Comparison of ENCODE assay signal across 27 mouse cellular contexts in genomic region chr14:57545526-57545925, GRCm38 (mm10). TPM values are rescaled to one million over a fixed set of nuclear protein-coding genes. Genes with fewer than 3 reads are reported as not detected.
DNase-seq lines count a peak whose midpoint lies in the region; ATAC-seq and TF ChIP-seq lines count a peak whose summit lies in the region.
"Had no signal": no experiment of that assay in that cellular context is flagged by ENCODE, and none has a peak within 500 bp of the region (broad histone marks: within the 10 kb centered on the region; RNA-seq: fewer than 3 reads in every experiment).

No protein-coding gene starts in this region.

- no peak overlapping the region for H3K9ac ChIP-seq in midbrain, embryonic 16.5 days (ENCODE audit: low read depth, low read length)
- H3K9ac ChIP-seq in midbrain, embryonic 15.5 days: no peak overlapping the region
- H3K9ac ChIP-seq in ES-Bruce4 (ENCODE audit: low read depth, poor library complexity, severe bottlenecking): no peak overlapping the region
- H3K9ac ChIP-seq: embryonic facial prominence, embryonic 12.5 days; embryonic facial prominence, embryonic 15.5 days; forebrain, postnatal 0 days; heart, embryonic 13.5 days; hindbrain, embryonic 12.5 days; hindbrain, embryonic 15.5 days had no signal

- H3K27me3 ChIP-seq in megakaryocyte, embryonic 14.5 days (replicated peaks): no peaks in the 10 kb centered on the region
- H3K27me3 ChIP-seq in midbrain, embryonic 16.5 days (ENCODE audit: control insufficient read depth, insufficient read depth, low read depth, low read length): no peaks in the 10 kb centered on the region
- H3K27me3 ChIP-seq in midbrain, embryonic 15.5 days (replicated peaks): no peaks in the 10 kb centered on the region
- H3K27me3 ChIP-seq in ES-Bruce4 (ENCODE audit: control insufficient read depth, insufficient read depth, low read length, poor library complexity, severe bottlenecking): no peaks in the 10 kb centered on the region
- H3K27me3 ChIP-seq: embryonic facial prominence, embryonic 15.5 days; hindbrain, embryonic 15.5 days had no signal

- no peak overlapping the region for H3K27ac ChIP-seq in midbrain, embryonic 16.5 days (ENCODE audit: low read length)
- H3K27ac ChIP-seq in midbrain, embryonic 15.5 days: no peak overlapping the region
- H3K27ac ChIP-seq in ES-Bruce4 (ENCODE audit: insufficient read depth, low read length): no peak overlapping the region
- no peak overlapping the region for H3K27ac ChIP-seq in gastrocnemius, adult 2 months
- H3K27ac ChIP-seq: heart, adult 2 months; heart, embryonic 10.5 days; heart, embryonic 13.5 days; hindbrain, embryonic 12.5 days; hindbrain, embryonic 15.5 days had no signal

- H3K4me1 ChIP-seq in megakaryocyte, embryonic 14.5 days: peaks cover 24% of the 10 kb centered on the region
- no peaks in the 10 kb centered on the region for H3K4me1 ChIP-seq in midbrain, embryonic 16.5 days (ENCODE audit: control insufficient read depth, insufficient read depth, low read length)
- no peaks in the 10 kb centered on the region for H3K4me1 ChIP-seq in midbrain, embryonic 15.5 days
- H3K4me1 ChIP-seq in ES-Bruce4 (ENCODE audit: control insufficient read depth, insufficient read depth, low read length): peaks cover 4% of the 10 kb centered on the region
- H3K4me1 ChIP-seq: hindbrain, embryonic 15.5 days had no signal

- 0 out of 2 replicates have a peak, but pooled peaks have one; percentile 9 for TF ChIP-seq EP300 in ES-Bruce4 (IDR thresholded peaks at IDR 0.05; ENCODE audit: insufficient read depth, low read depth, low read length)

- no peak for ATAC-seq in megakaryocyte, adult 5-6 weeks (ENCODE audit: poor library complexity, severe bottlenecking)
- ATAC-seq in midbrain, embryonic 16.5 days: peak; percentile 12; the same call in 1 of the 2 replicates
- ATAC-seq in midbrain, embryonic 15.5 days (replicated peaks): no peak
- ATAC-seq: CD4-positive, CD25-positive, alpha-beta regulatory T cell, adult 4 months; forebrain, embryonic 14.5 days; forebrain, postnatal 0 days had no signal

- H3K4me2 ChIP-seq in midbrain, embryonic 16.5 days (ENCODE audit: low read length): no peak overlapping the region
- no peak overlapping the region for H3K4me2 ChIP-seq in midbrain, embryonic 15.5 days
- H3K4me2 ChIP-seq: embryonic facial prominence, embryonic 12.5 days; embryonic facial prominence, embryonic 15.5 days; heart, embryonic 13.5 days; hindbrain, embryonic 12.5 days; hindbrain, embryonic 15.5 days had no signal

- no peak for TF ChIP-seq POLR2A in ES-Bruce4 (IDR thresholded peaks at IDR 0.05; ENCODE audit: insufficient read depth, low read length)

- H3K36me3 ChIP-seq in megakaryocyte, embryonic 14.5 days (replicated peaks; ENCODE audit: low read length): peaks cover 38% of the 10 kb centered on the region
- peaks cover 8% of the 10 kb centered on the region for H3K36me3 ChIP-seq in midbrain, embryonic 16.5 days (ENCODE audit: control insufficient read depth, insufficient read depth, low read length)
- H3K36me3 ChIP-seq in midbrain, embryonic 15.5 days (replicated peaks): peaks cover 5% of the 10 kb centered on the region; the same call in 1 of the 2 replicates
- H3K36me3 ChIP-seq in ES-Bruce4 (ENCODE audit: control insufficient read depth, insufficient read depth, low read length, poor library complexity, severe bottlenecking): no peaks in the 10 kb centered on the region

- H3K4me3 ChIP-seq in megakaryocyte, embryonic 14.5 days (replicated peaks): peak overlapping the region; percentile 8
- H3K4me3 ChIP-seq in midbrain, embryonic 16.5 days (ENCODE audit: low read depth, low read length): no peak overlapping the region
- no peak overlapping the region for H3K4me3 ChIP-seq in midbrain, embryonic 15.5 days
- no peak overlapping the region for H3K4me3 ChIP-seq in ES-Bruce4 (ENCODE audit: low read depth, low read length)
- H3K4me3 ChIP-seq in gastrocnemius, adult 2 months: no peak overlapping the region
- H3K4me3 ChIP-seq: embryonic facial prominence, embryonic 12.5 days; embryonic facial prominence, embryonic 15.5 days; heart, adult 2 months; heart, embryonic 10.5 days; heart, embryonic 13.5 days; hindbrain, embryonic 12.5 days; hindbrain, embryonic 15.5 days had no signal

- intact Hi-C loops in gastrocnemius, adult 2 months (cut with DNase I): no loop called here

- no peak for TF ChIP-seq CTCF in ES-Bruce4 (IDR thresholded peaks at IDR 0.05; ENCODE audit: low read depth, low read length)
- TF ChIP-seq CTCF in gastrocnemius, adult 2 months (IDR thresholded peaks at IDR 0.05): no peak

- peak; percentile 65 for DNase-seq in R1 (ENCODE audit: low read depth, low spot score)
- no peak for DNase-seq in cerebellum, adult 11 months
- no peak for DNase-seq in gastrocnemius, adult 2 months
- DNase-seq: adrenal gland, postnatal 10 days; adrenal gland, postnatal 36 days; cerebellum, adult 2 months; cerebellum, adult 9-11 months; cerebellum, postnatal 25 days; forebrain, postnatal 0 days; gastrocnemius, postnatal 25 days; heart, adult 2 months had no signal

- peaks cover 14% of the 10 kb centered on the region for H3K9me3 ChIP-seq in megakaryocyte, embryonic 14.5 days
- H3K9me3 ChIP-seq in midbrain, embryonic 16.5 days (replicated peaks; ENCODE audit: control insufficient read depth, low read length, poor library complexity, severe bottlenecking): peaks cover 3% of the 10 kb centered on the region; the same call in 1 of the 2 replicates
- no peaks in the 10 kb centered on the region for H3K9me3 ChIP-seq in midbrain, embryonic 15.5 days
- no peaks in the 10 kb centered on the region for H3K9me3 ChIP-seq in ES-Bruce4 (replicated peaks; ENCODE audit: control insufficient read depth, insufficient read depth, low read length, poor library complexity, severe bottlenecking)
- H3K9me3 ChIP-seq: embryonic facial prominence, embryonic 12.5 days; embryonic facial prominence, embryonic 15.5 days; G1E; heart, embryonic 10.5 days; heart, embryonic 13.5 days; hindbrain, embryonic 12.5 days; hindbrain, embryonic 15.5 days had no signal

- 87% methylated on average over 17 of the region's 17 CpGs for WGBS in midbrain, embryonic 16.5 days
- WGBS in midbrain, embryonic 15.5 days: 84% methylated on average over 17 of the region's 17 CpGs

RNA-seq across cellular contexts. Expression of gene Il17d, which starts 20.9 kb away (rescaled TPM):
- polyA plus RNA-seq in megakaryocyte, embryonic 14.5 days (2012; ENCODE audit: insufficient read depth, low replicate concordance): not detected in 2 replicates
- not detected in 2 replicates for total RNA-seq in megakaryocyte, adult 5-6 weeks (2015)
- total RNA-seq in megakaryocyte, adult 5-6 weeks (2017): not detected in 2 replicates
- polyA plus RNA-seq in midbrain, embryonic 16.5 days (2015; fragmentation: Nextera tagmentation; extraction: Ambion mirVana): 6.8 and 7.2 TPM in 2 replicates
- 6.9 and 7.0 TPM in 2 replicates for polyA plus RNA-seq in midbrain, embryonic 15.5 days (2015; fragmentation: Nextera tagmentation; extraction: Ambion mirVana)
- 1.4 and 2.1 TPM in 2 replicates for polyA plus RNA-seq in ES-Bruce4 (2011; ENCODE audit: insufficient read depth, insufficient read length, low read depth, missing spikeins)
- 1 to 10 TPM in 1 of 2 experiments, under 1 TPM in 1; 0.64 to 1.4 TPM for total RNA-seq in gastrocnemius, adult 2 months (2021)
- total RNA-seq: common myeloid progenitor, adult 5-6 weeks; G1E; hematopoietic stem cell, adult 5-6 weeks had no signal
- polyA plus RNA-seq: CD4-positive, CD25-positive, alpha-beta regulatory T cell, adult 4 months had no signal

RNA-seq across cellular contexts. Expression of gene Eef1akmt1, which starts 25.9 kb away (rescaled TPM):
- 2.2 TPM in 1 of 2 replicates, not detected in the other for polyA plus RNA-seq in megakaryocyte, embryonic 14.5 days (2012; ENCODE audit: insufficient read depth, low replicate concordance)
- 47.8 and 51.2 TPM in 2 replicates for total RNA-seq in megakaryocyte, adult 5-6 weeks (2015)
- total RNA-seq in megakaryocyte, adult 5-6 weeks (2017): 19.4 and 25.6 TPM in 2 replicates
- 87.3 and 89.3 TPM in 2 replicates for polyA plus RNA-seq in midbrain, embryonic 16.5 days (2015; fragmentation: Nextera tagmentation; extraction: Ambion mirVana)
- polyA plus RNA-seq in midbrain, embryonic 15.5 days (2015; fragmentation: Nextera tagmentation; extraction: Ambion mirVana): 87.8 and 89.4 TPM in 2 replicates
- polyA plus RNA-seq in ES-Bruce4 (2011; ENCODE audit: insufficient read depth, insufficient read length, low read depth, missing spikeins): 26.4 and 28.9 TPM in 2 replicates
- 10 to 100 TPM; 36.1 to 37.1 TPM for total RNA-seq in gastrocnemius, adult 2 months (2021)
